Mouse (Mus musculus): Measurements from ENCODE around the gene Hmgn3. TPM values are rescaled to one million over a fixed set of nuclear protein-coding genes. Genes with fewer than 3 reads are reported as not detected.

Hmgn3 gene
- 130 TPM in 2 replicates for polyA plus RNA-seq (2012; rRNA removed)

DNA sequence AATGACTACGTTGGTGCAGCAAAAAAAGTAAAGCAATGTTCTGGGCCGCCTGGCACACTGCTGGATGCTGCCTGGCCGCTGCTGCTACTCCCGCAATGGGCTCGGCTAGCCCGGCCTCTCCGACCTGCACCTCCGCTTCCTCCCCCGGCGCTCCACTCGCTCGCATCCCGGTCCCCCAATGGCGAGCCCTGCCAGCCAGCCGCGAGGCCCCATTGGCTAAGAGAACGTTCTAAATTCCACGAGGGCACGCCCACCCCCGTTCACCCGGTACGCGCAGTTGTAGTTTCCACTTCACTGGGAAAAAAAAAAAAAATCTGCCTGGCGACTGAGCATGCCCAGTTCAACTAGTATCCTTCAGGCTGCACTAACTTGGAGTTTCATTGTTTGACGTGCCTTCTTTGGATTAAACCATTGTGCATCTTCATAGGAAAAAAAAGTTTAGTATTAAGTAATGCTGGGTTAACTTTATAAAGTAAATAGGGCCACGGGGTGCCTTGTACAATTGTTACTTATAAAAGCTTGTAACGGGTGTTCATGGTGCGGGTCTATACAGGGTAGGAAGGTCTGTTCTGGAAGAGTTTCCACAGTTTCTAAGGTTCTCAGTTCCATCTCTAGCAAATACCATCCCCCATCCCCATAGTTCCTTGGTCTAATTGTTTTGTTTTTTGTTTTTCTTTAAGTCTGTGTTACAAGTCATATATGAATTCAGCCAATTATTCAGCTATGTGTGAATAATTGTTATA, at the start of gene Hmgn3:
TSS of gene Hmgn3 (minus strand) at position 240 of the 743 bp plus-strand sequence.

Other genes starting within 250 kb of the Hmgn3 start
- 17.5 and 34.1 TPM in 2 replicates for gene Phip, start 171.2 kb downstream of the Hmgn3 start, polyA plus RNA-seq (2012; rRNA removed)

Measured in central nervous system, embryonic 11.5 days (tissue).